Mouse (Mus musculus): ENCODE data around the gene Gal.

DNA sequence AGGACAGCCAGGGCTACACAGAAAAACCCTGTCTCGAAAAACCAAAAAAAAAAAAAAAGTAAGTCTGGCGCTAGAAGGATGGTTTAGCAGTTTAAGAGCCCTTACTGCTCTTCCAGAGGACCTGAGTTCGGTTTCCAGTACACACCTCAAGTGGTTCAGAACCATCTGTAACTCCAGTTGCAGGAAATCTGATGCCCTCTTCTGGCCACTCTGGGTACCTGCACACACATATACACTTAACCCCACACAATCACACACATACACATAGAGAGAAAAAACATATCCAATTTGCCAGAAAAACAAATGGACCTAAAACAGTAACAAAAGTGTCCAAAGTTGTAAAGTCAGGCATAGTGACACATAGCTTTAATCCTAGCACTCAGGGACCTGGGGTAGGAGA is 49.3 kb downstream of the Gal start:
- TF ChIP-seq CTCF (IDR thresholded peaks at IDR 0.05; ENCODE audit: low read depth), result peak; percentile 32
- no peak for TF ChIP-seq EP300 (IDR thresholded peaks at IDR 0.05; ENCODE audit: low read depth)

All from liver, embryonic 14.5 days (tissue).